Mouse (Mus musculus) left cerebral cortex, adult 8-10 months (tissue): Measurements from ENCODE around the gene Btf3. TPM values are rescaled to one million over a fixed set of nuclear protein-coding genes. Genes with fewer than 3 reads are reported as not detected.

Experiments used
- DNase-seq, 2 experiments: peaks; one replicate each; pipeline ENCODE4 v3.0.0; 2022; ENCODE audit warnings: low spot score in 2 of 2
- total RNA-seq, 4 experiments: library from RNA; stranded (reverse); gene quantifications; 2 replicates each; pipeline ENCODE4 v1.2.4; 2022

The Btf3 gene
- total RNA-seq, 4 experiments from 2014 or later: 167 to 188 (median 185) TPM

GRCm38 (mm10) chr13:98340506-98340905, 23.7 kb upstream of the Btf3 start:
- DNase-seq: no peak

- no peak for DNase-seq
Observed at GRCm38 (mm10) chr13:98336205-98336604, 19.4 kb upstream of the Btf3 start.

DNA sequence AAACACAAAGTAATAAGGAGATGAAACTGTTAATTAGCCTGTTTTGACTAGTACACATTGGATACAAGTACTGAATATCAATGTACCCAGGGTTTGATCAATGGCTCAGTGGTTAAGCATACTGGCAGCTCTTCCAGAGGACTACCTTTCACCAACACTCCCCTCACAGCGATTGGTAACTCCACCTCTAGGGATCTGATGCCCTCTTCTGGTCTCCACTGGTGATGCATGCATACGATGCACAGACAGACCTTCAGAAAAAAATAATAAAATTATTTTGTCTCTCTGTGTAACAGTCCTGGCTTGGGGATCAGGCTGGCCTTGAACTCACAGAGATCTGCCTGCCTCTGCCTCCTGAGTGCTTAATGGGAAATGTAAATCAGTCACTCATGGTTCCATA, 15.3 kb upstream of the Btf3 start:
- no peak for DNase-seq

GRCm38 (mm10) chr13:98325034-98325433, 8.2 kb upstream of the Btf3 start:
- no peak for DNase-seq

GRCm38 (mm10) chr13:98317911-98318310, 1.1 kb upstream of the Btf3 start:
- DNase-seq: no peak

- DNase-seq: no peak
Observed at GRCm38 (mm10) chr13:98317246-98317677, 456 bp upstream of the Btf3 start.

- DNase-seq: no peak
Observed at GRCm38 (mm10) chr13:98316140-98316479, 696 bp downstream of the Btf3 start.

GRCm38 (mm10) chr13:98315124-98315523, 1.7 kb downstream of the Btf3 start:
- no peak for DNase-seq

DNA sequence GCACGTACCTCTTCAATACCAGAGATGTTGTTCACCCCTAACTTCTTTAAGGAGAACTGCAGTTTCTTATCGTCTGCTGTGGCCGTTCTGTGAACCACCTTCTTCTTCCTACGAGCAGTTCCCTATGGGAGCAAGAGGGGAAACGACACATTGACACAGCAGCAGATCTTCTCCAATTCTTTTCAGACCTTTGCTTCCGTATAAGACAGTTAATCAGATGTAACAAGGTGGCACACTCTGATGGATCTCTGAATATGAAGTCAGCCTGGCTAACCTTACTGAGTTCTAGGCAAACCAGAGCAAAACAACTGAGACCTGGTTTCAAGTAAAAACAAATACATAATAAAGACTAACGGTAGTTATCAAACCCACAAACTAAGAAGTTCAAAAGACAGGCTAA, 3.2 kb downstream of the Btf3 start:
- DNase-seq: no peak

DNA sequence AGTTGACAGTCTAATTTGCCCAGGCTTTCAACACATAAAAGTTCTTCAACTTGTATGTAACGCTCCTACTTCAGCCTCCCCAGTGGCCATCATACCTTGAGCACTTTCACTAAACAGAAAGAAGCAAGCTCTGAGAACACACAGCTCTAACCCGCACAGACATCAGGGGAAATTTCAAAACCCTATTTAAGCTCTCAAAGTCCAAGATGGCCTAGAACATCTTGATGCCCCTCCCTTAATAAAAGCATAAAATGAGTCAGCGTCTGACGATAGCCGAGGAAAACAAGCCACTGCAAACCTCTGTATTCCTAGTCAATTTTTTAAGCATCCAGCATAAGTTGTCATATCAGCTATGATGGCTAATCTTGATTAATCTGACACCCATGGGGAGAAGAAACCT, 5.2 kb downstream of the Btf3 start:
- DNase-seq: no peak

DNA sequence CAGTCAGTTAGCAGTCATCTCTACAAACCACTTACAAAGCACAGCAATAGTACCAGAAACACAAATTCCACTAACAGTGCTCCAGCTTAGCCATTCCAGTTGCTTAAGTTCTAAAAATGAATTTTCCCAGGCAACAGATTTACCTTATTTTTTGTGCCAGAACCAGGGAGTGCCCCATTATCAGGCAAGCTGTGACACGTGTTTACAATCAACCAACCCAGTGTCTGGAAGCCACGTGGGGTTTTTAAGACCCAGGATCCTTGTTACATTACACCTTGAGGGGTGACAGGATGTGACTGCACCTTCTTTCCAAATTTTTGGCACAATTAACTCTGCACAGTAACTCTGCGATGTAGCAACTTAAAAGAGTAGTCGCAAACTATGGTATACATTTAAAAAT, 8.1 kb downstream of the Btf3 start:
- DNase-seq: no peak

DNA sequence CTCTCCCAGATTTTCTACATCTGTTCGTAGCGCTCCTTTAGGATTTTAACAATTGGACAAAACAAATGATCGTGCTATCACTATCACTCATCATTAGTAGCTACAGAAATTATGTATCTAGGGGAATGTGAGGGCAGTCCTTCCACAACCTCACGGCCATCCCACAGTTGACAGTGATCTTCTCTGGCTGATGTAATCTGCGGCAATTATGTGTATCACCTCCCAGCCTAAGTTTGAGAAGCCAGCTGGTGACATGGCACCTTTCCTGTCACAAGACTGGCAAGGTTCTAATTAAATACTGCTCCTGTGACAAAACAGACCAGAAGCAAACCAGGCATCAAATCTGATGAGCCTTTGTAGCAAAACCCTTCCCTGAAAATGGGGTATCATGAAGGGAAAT, 8.8 kb downstream of the Btf3 start:
- no peak for DNase-seq

- DNase-seq: no peak
Observed at GRCm38 (mm10) chr13:98306852-98307475, 9.8 kb downstream of the Btf3 start.

GRCm38 (mm10) chr13:98306393-98306792, 10.4 kb downstream of the Btf3 start:
- no peak for DNase-seq

DNA sequence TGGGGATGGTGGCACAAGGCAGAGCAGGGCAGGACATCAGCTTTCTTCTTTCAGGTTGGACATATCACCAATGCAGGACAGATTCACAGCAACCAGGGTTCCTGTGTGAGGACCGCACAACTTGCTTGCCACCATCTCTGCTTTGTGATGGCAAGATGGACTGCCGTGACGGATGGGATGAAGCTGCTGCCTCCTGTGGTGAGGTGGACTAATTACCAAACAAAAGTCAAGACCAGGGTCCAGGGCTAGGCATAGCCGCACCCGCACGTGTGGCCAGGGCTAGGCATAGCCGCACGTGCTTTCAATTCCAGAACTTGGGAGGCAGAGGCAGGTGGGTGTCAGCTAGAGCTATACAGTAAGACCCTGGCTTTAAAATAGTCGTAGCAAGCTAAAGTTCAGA, 11.5 kb downstream of the Btf3 start:
- no peak for DNase-seq

DNA sequence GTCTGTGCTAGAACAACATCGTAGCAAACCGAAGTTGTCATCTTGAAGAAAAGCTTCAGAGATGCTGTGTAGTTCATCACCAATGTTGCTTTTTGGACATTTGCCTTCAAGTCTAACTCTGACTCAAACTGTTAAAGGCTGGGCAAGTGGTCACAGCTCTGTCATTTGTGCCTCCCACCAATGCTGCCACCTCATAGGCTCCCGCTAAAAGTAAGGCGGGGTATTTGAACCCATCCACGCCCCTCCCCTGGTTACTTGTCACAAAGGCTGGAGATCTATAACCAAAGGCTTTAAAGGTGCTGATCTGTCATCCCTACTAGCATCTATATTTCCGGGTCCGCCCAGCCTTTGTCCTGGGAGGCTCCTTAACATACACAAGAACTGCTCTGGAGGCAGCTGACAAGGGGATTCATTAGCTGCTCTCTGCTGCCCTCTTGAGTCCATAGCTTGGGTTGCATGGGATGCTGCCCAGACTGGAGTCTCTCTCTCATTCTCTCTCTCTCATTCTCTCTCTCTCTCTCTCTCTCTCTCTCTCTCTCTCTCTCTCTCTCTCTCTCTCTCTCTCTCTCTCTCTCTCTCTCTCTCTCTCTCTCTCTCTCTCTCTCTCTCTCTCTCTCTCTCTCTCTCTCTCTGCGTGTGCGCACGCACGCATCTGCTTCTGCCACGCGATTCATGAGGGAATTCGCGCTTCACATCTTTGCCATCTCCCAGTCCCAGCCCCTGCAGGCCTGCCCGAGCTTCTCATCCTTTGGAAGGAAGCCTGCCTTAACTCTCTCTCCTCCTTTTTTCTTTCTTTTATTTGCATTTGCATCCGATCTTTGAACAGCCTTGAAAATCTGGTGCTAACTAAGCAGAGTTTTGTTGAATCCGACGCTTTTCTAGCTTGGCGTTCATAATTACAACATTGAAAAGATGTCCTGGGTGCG, 17.7 kb downstream of the Btf3 start:
- DNase-seq: peak; percentile 22 to 70

- no peak for DNase-seq
Observed at GRCm38 (mm10) chr13:98297883-98298482, 18.8 kb downstream of the Btf3 start.

GRCm38 (mm10) chr13:98296072-98296471, 20.7 kb downstream of the Btf3 start:
- no peak for DNase-seq

DNA sequence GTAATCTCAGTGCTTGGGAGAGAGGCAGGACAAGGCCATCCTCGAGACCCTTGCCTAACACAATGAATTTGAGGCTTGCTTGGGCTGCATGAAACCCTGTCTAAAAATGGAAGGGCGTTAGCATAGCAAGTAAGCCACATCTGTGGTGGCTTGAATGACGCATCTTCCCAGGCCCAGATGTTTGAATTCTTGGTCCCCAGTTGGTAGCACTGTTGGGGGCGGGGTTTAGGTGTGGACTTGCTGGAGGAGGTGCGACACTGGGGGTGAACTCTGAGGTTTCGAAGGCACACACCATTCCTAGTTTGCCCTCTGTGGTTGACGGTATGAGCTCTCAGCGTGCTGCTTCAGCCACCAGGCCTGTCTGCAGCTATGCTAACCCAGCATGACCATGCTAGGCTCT, 25.1 kb downstream of the Btf3 start:
- DNase-seq: no peak

DNA sequence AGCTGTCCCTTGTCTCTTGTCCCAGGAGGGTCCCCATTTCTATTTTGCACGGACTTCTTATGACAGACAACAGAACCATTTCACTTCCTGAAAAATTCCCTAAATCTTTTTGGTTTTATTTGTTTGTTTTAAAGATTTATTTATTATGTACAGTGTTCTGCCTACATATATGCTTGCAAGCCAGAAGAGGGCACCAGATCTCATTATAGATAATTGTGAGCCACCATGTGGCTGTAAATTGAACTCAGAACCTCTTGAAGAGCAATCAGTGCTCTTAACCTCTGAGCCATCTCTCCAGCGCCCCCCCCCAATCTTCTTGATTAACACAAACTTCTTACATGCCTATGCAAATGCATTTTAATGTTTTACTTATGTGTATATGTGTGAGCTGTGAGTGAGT, 26.1 kb downstream of the Btf3 start:
- no peak for DNase-seq

- DNase-seq: no peak
Observed at GRCm38 (mm10) chr13:98280990-98281650, 35.7 kb downstream of the Btf3 start.

DNA sequence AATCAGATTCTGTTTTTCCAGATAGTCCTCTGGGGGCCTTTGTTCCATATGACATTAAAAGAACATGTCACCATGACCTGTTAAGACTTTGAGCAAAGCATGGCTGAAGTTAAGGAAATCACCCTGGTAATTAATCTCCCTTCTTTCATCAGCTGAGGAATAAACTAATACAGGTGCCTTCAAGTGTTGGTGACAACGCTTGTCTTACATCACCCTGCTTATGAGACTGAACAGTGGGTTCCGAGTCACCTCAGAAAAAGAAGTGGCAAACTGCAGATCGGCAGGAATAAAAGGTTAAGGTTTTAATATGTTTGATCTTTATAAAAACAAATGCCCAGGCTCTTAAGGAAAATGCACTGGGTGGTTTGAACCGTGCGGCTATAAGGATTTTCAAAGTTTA, 37.1 kb downstream of the Btf3 start, which contains the start of gene Gm21976:
Gene Gm21976 (plus strand): TSS at position 202 of the 400 bp plus-strand sequence.
- no peak for DNase-seq
